Mouse (Mus musculus) midbrain, embryonic 10.5 days (tissue): ENCODE data around the gene M6pr. TPM values are rescaled to one million over a fixed set of nuclear protein-coding genes. Genes with fewer than 3 reads are reported as not detected.
A peak's percentile ranks its signal among the peaks of the same experiment; 100 is the strongest.

Source experiments
- DNase-seq: peaks from one replicate; pipeline ENCODE4 v3.0.0-alpha.2; 2017; ENCODE audit warnings: low spot score
- H3K27ac ChIP-seq: fragments of 300-500 bp; sonication (generic); replicated peaks from 2 replicates; pipeline ENCODE4 v1.5.1; 2016; ENCODE audit warnings: mild to moderate bottlenecking
- H3K27me3 ChIP-seq: fragments of 300-500 bp; sonication (generic); 2 replicates; pipeline ENCODE4 v1.6.1; 2016; ENCODE audit warnings: low read depth, mild to moderate bottlenecking; ENCODE audit not compliant: poor library complexity, severe bottlenecking
- H3K36me3 ChIP-seq: fragments of 300-500 bp; sonication (generic); 2 replicates; pipeline ENCODE4 v1.6.1; 2016; ENCODE audit warnings: mild to moderate bottlenecking, moderate library complexity
- H3K4me1 ChIP-seq: fragments of 300-500 bp; sonication (generic); 2 replicates; pipeline ENCODE4 v1.6.1; 2016
- H3K4me3 ChIP-seq: fragments of 300-500 bp; sonication (generic); 2 replicates; pipeline ENCODE4 v1.5.1; 2016; ENCODE audit warnings: mild to moderate bottlenecking, moderate library complexity
- H3K9me3 ChIP-seq: fragments of 300-500 bp; sonication (generic); replicated peaks from 2 replicates; pipeline ENCODE4 v1.6.1; 2016; ENCODE audit warnings: mild to moderate bottlenecking
- WGBS: fragments of 180-500 bp; shearing (Covaris S2); methylation state at CpG from one replicate; pipeline ENCODE4 v1.1.7; 2016; 5-methylcytosine and 5-hydroxymethylcytosine counted together
- polyA plus RNA-seq: library from polyadenylated mRNA; unstranded; fragments of >200 nt; fragmentation: Nextera tagmentation; extraction: Ambion mirVana; gene quantifications from 2 replicates; pipeline ENCODE4 v1.2.1, GENCODE M21; 2016

Gene M6pr
- polyA plus RNA-seq, 1 experiment from 2014 or later: 94.6 TPM

DNA sequence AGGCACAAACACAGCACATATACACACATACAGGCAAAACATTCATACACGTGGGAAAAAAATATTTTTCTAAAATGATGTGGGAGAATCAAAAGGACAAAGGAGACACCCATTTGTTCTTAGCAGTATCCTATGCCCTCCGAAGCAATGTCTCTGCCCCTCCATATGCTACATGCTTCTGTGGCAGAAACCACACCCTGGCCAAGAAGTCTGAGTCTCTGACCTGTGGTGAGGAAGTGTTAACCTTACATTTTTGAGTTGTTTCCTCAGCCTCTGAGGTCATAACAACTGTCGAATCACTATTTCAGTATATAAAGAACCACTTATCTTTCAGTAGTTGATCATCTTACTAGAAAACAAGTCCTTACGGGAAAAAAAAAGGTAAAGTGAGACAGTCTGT is 5.9 kb upstream of the M6pr start:
- WGBS: 84% methylated on average over 4 of the region's 4 CpGs
- H3K27ac ChIP-seq: no peak overlapping the region
- DNase-seq: no peak
- H3K4me1 ChIP-seq: no peaks in the 10 kb centered on the region
- no peaks in the 10 kb centered on the region for H3K36me3 ChIP-seq
- no peaks in the 10 kb centered on the region for H3K27me3 ChIP-seq
- H3K4me3 ChIP-seq: no peak overlapping the region
- no peaks in the 10 kb centered on the region for H3K9me3 ChIP-seq

- WGBS: 87% methylated on average over 9 of the region's 9 CpGs
- no peaks in the 10 kb centered on the region for H3K9me3 ChIP-seq
- H3K4me1 ChIP-seq: 0 out of 2 replicates have a peak, but pooled peaks cover 2% of the 10 kb centered on the region
- H3K27ac ChIP-seq: no peak overlapping the region
- H3K4me3 ChIP-seq: no peak overlapping the region
- DNase-seq: no peak
- no peaks in the 10 kb centered on the region for H3K27me3 ChIP-seq
- no peaks in the 10 kb centered on the region for H3K36me3 ChIP-seq
These were observed 5.0 kb upstream of the M6pr start for GRCm38 (mm10) chr6:122303526-122303925.

- peak; percentile 75 for DNase-seq
- WGBS: 39% methylated on average over 6 of the region's 6 CpGs
- H3K36me3 ChIP-seq: no peaks in the 10 kb centered on the region
- H3K9me3 ChIP-seq: no peaks in the 10 kb centered on the region
- no peaks in the 10 kb centered on the region for H3K27me3 ChIP-seq
- H3K4me3 ChIP-seq: no peak overlapping the region
- no peak overlapping the region for H3K27ac ChIP-seq
- peaks cover 4% of the 10 kb centered on the region for H3K4me1 ChIP-seq
These were observed 4.2 kb upstream of the M6pr start for GRCm38 (mm10) chr6:122304355-122304754.

- Histone ChIP-seq H3K27me3 (no peaks in the 10 kb centered on the region), H3K27ac (no peak overlapping the region), H3K9me3 (no peaks in the 10 kb centered on the region), H3K4me1 (peaks cover 10% of the 10 kb centered on the region), H3K4me3 (no peak overlapping the region), H3K36me3 (no peaks in the 10 kb centered on the region)
- 83% methylated on average over 12 of the region's 12 CpGs for WGBS
- no peak for DNase-seq
These were observed 3.5 kb upstream of the M6pr start for GRCm38 (mm10) chr6:122304790-122305555.

GRCm38 (mm10) chr6:122306707-122307106 is 1.8 kb upstream of the M6pr start:
- no peak overlapping the region for H3K4me3 ChIP-seq
- no peak overlapping the region for H3K27ac ChIP-seq
- no peaks in the 10 kb centered on the region for H3K27me3 ChIP-seq
- no peaks in the 10 kb centered on the region for H3K36me3 ChIP-seq
- 85% methylated on average over 4 of the region's 4 CpGs for WGBS
- peaks cover 23% of the 10 kb centered on the region for H3K4me1 ChIP-seq
- DNase-seq: no peak
- no peaks in the 10 kb centered on the region for H3K9me3 ChIP-seq

- Histone ChIP-seq H3K36me3 (peaks cover 11% of the 10 kb centered on the region), H3K9me3 (no peaks in the 10 kb centered on the region), H3K27ac (peak overlapping the region; percentile 75), H3K4me3 (peak overlapping the region; percentile 81), H3K4me1 (peaks cover 23% of the 10 kb centered on the region), H3K27me3 (no peaks in the 10 kb centered on the region)
- WGBS: 72% methylated on average over 6 of the region's 6 CpGs
- peak; percentile 22 for DNase-seq
These were observed 400 bp upstream of the M6pr start for GRCm38 (mm10) chr6:122308136-122308504.

- Histone ChIP-seq H3K27ac (peak overlapping the region; percentile 88), H3K9me3 (no peaks in the 10 kb centered on the region), H3K4me3 (peak overlapping the region; percentile 81), H3K4me1 (peaks cover 23% of the 10 kb centered on the region), H3K27me3 (no peaks in the 10 kb centered on the region), H3K36me3 (peaks cover 25% of the 10 kb centered on the region)
- WGBS: 17% methylated on average over 11 of the region's 11 CpGs
- DNase-seq: no peak
These were observed 983 bp downstream of the M6pr start for GRCm38 (mm10) chr6:122309446-122309960.

DNA sequence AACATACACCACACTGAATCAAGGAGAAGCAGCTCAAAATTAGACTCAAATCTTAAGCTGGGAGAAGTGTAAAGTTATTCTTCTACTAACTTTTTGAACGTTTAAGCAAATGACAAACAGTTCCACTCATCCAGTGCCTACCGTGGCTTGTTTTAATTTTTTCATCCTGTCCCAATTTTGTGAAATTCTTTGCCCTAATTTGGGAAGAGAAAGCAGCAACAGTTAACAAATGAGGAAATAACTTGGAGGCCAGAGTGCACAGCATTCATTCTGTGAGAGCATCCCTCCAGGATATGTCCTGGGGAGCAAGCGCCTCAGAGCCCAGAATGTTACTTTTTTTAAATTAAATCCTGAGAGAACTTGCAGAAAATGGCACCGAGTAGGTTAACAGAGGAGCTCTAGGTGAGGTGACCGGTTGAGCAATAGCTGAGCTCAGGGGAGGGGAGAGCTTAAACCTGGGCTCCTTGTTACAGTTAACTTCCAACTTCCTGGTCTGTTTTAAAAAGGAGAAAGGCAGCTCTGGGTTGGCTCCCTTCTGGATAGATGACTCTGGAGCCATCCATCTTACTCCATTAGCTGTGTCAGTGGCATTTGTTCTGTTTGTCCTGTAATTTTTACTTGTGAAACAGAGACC is 1.8 kb downstream of the M6pr start:
- H3K9me3 ChIP-seq: no peaks in the 10 kb centered on the region
- peaks cover 33% of the 10 kb centered on the region for H3K36me3 ChIP-seq
- peaks cover 23% of the 10 kb centered on the region for H3K4me1 ChIP-seq
- H3K27me3 ChIP-seq: no peaks in the 10 kb centered on the region
- DNase-seq: no peak
- WGBS: 79% methylated on average over 5 of the region's 5 CpGs
- no peak overlapping the region for H3K27ac ChIP-seq
- peak overlapping the region; percentile 81 for H3K4me3 ChIP-seq

GRCm38 (mm10) chr6:122318726-122319125 is 10.2 kb downstream of the M6pr start:
- Histone ChIP-seq H3K9me3 (no peaks in the 10 kb centered on the region), H3K4me1 (no peaks in the 10 kb centered on the region), H3K36me3 (peaks cover 99% of the 10 kb centered on the region), H3K27ac (no peak overlapping the region), H3K4me3 (no peak overlapping the region), H3K27me3 (no peaks in the 10 kb centered on the region)
- 97% methylated on average over 1 of the region's 1 CpGs for WGBS
- no peak for DNase-seq

DNA sequence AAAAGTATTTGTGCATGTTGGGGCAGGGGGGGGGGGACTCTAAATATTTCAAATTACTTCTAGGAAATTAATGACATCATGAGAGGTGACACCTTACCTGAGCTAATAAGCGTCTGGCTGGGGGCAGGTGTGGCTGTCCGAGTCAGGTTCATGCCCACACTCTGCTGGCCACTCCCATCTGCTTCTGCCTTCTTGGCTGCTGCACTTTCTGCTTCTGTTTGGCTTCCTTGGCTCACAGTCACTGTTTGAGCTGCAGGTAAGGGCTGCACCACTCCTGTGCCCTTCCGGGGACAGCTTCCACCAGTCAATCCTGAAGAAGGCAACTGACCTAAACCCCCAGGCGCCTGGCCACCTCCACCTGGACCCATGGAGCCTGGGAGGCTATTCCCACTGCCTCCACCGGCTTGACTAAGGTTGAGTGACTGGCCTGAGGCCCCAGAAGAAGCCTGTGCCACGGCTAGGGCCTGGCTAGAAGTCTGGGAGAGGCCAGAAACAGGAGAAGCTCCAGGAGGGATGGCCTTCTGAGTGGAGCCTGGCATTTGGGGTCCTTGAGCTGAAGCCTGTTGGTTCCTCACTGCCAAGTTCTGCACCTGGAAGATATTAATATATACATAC is 16.9 kb downstream of the M6pr start:
- no peak for DNase-seq
- no peaks in the 10 kb centered on the region for H3K4me1 ChIP-seq
- H3K9me3 ChIP-seq: no peaks in the 10 kb centered on the region
- H3K27ac ChIP-seq: no peak overlapping the region
- no peak overlapping the region for H3K4me3 ChIP-seq
- no peaks in the 10 kb centered on the region for H3K27me3 ChIP-seq
- H3K36me3 ChIP-seq: peaks cover 96% of the 10 kb centered on the region
- WGBS: 88% methylated on average over 6 of the region's 6 CpGs

GRCm38 (mm10) chr6:122333081-122333612 is 24.6 kb downstream of the M6pr start:
- 92% methylated on average over 13 of the region's 13 CpGs for WGBS
- H3K4me3 ChIP-seq: no peak overlapping the region
- H3K36me3 ChIP-seq: peaks cover 85% of the 10 kb centered on the region
- peaks cover 10% of the 10 kb centered on the region for H3K4me1 ChIP-seq
- DNase-seq: no peak
- H3K27me3 ChIP-seq: no peaks in the 10 kb centered on the region
- no peak overlapping the region for H3K27ac ChIP-seq
- no peaks in the 10 kb centered on the region for H3K9me3 ChIP-seq

DNA sequence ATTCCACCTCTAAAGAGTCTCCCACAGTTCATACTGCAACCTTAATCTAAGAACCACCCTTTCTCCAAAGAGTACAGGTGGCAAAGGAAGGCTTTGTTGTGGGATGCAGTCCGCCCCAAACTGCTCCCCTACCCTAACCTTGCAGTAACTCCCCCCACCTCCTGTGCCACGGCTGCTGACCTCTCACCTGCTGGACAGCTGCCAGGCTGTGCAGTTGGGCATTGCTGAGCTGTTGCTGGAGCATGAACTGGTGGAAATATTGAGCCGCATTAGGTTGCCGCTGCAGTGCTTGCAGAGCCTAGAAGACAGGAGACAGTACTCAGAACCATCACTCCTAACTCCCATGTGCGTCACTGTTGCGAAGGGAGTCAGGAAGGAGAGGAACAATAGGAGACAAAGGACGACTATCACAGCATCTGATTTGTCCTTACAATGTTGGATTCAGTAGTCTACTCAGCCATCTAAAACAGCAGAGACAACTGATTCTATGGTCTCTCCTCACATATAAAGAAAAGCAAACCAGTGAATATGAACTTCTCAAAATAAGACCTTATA is 26.3 kb downstream of the M6pr start:
- no peaks in the 10 kb centered on the region for H3K27me3 ChIP-seq
- H3K9me3 ChIP-seq: no peaks in the 10 kb centered on the region
- DNase-seq: no peak
- peaks cover 21% of the 10 kb centered on the region for H3K4me1 ChIP-seq
- H3K4me3 ChIP-seq: no peak overlapping the region
- H3K36me3 ChIP-seq: peaks cover 68% of the 10 kb centered on the region
- WGBS: 89% methylated on average over 7 of the region's 7 CpGs
- H3K27ac ChIP-seq: no peak overlapping the region
